Mouse (Mus musculus): Measurements from ENCODE around the gene Gm20767.
"Not testable (repeated sequence)": the region's sequence is repeated elsewhere in the genome, so short reads cannot be mapped to it uniquely, and the experiment has no call there.

Gene Gm20767

DNA sequence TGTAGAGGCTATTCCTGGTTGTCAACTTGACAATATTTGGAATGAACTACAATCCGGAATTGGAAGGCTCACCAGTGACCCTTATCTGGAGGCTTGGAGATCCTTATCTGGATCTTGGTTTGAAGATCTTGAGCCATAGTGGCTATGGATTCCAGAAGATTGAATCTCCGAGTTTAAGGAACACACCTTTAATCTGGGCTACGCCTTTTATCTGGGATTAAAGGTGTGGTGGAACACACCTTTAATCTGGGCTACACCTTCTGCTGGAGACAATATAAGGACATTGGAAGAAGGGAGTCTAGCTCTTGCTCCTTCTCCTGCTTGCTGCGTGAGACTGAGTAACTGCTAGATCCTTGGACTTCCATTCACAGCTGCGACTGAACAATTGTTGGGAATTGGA, at the start of gene Gm20767:
Gene Gm20767 (plus strand): TSS at position 301 of the 400 bp plus-strand sequence.
- TF ChIP-seq GATA4 (IDR thresholded peaks at IDR 0.05; ENCODE audit: insufficient replicate concordance, low read length) = not testable (repeated sequence)

GRCm38 (mm10) chr13:120172133-120172532, 32.1 kb downstream of the Gm20767 start, which contains the start of gene Gm21818:
Gene Gm21818, plus strand, starts transcription at chr13:120172433.
- not testable (repeated sequence) for TF ChIP-seq GATA4 (IDR thresholded peaks at IDR 0.05; ENCODE audit: insufficient replicate concordance, low read length)
